Mouse (Mus musculus): ENCODE data around the gene Rpl19. TPM values are rescaled to one million over a fixed set of nuclear protein-coding genes. Genes with fewer than 3 reads are reported as not detected.

Gene Rpl19
- polyA plus RNA-seq, 1 experiment from 2014 or later, result 1,244 TPM

DNA sequence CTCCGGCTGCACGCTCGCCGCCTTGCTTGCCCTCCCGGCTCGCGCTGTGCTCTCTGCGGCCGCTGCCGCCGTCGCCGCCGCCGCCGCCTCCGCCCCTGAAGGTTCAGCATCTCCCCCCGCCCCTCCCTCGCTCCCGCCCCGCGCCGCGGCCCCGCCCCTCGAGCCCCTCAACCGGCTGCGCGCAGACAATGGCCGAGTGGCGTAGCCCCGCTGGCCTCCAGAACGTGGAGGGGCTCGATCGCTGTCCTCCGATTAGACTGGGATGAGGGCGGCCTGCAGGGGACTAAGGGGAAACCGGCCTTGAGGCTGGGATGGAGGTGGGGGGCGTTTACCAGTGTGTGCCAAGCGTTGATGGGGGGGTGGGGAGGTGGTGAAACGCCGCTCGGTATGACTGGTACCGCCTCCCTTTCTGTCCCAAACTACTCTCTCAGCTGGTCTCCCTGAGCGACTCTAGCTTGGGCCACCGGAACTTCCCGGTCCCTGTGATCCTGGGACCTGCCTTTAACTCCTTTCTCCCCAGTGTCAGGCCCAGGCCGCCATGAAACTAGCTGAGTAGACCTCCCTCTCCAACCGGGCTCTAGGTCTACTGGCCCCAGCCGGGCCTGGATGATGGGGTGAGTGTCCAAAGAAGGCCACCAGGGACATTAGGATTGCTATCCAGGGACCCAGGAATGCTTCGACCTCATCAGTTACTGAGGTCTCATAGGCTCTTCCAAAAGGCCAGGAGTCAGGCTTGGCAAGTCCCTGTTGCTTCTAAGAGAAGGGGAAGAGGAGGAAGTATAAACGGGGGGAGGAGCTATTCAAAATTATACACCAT is 3.7 kb upstream of the Rpl19 start, which contains the start of gene Cacnb1:
Cacnb1 (minus strand) TSS at position 480 of the 817 bp plus-strand sequence.
- Histone ChIP-seq H3K9ac (ENCODE audit: low read length) (peak within 1 kb of the TSS; percentile 83), H3K27me3 (ENCODE audit: control insufficient read depth, insufficient read depth, low read length) (no peaks in the 10 kb centered on the region), H3K27ac (replicated peaks; ENCODE audit: low read depth, low read length) (peak within 1 kb of the TSS; percentile 83), H3K4me1 (ENCODE audit: control insufficient read depth, insufficient read depth, low read length) (peaks cover 21% of the 10 kb centered on the region), H3K4me2 (ENCODE audit: low read depth, severe bottlenecking) (peak within 1 kb of the TSS; percentile 95), H3K9me3 (ENCODE audit: control insufficient read depth, low read length) (no peaks in the 10 kb centered on the region), H3K4me3 (ENCODE audit: low read depth, low read length) (peak within 1 kb of the TSS; percentile 84), H3K36me3 (ENCODE audit: control insufficient read depth, insufficient read depth, low read length) (no peaks in the 10 kb centered on the region)
- ATAC-seq (ENCODE audit: insufficient number of reproducible peaks, low FRiP score, low TSS enrichment, low read depth) (peak; percentile 40; the same call in 1 of the 2 replicates), DNase-seq (ENCODE audit: low spot score) (peak; percentile 85)
- under 1% methylated on average over 39 of the region's 52 CpGs for WGBS

DNA sequence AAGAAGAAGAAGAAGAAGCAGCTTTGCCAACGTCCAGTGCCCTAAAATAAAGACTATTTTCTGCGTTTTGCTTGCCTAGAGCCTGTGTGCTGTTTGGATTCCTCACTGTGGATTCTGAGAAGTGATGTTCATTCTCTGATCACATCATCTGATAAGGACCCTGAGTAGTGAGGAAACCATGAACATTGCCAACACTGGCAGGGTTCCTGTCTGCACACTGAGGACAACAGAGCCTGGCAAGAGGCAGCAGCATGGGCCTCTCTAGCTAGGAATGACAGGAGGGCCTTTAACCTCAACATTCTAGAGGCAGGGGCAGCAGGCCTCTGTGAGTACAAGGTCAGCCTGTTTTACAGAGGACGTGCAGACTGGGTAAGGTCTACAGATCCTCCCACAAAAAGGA is 2.0 kb upstream of the Rpl19 start:
- H3K27me3 ChIP-seq (ENCODE audit: control insufficient read depth, insufficient read depth, low read length), result no peaks in the 10 kb centered on the region
- no peak overlapping the region for H3K27ac ChIP-seq (replicated peaks; ENCODE audit: low read depth, low read length)
- H3K9ac ChIP-seq (ENCODE audit: low read length), result no peak overlapping the region
- ATAC-seq (ENCODE audit: insufficient number of reproducible peaks, low FRiP score, low TSS enrichment, low read depth) (no peak), DNase-seq (ENCODE audit: low spot score) (no peak)
- no peaks in the 10 kb centered on the region for H3K9me3 ChIP-seq (ENCODE audit: control insufficient read depth, low read length)
- no peak overlapping the region for H3K4me3 ChIP-seq (ENCODE audit: low read depth, low read length)
- 97% methylated on average over 3 of the region's 3 CpGs for WGBS
- H3K4me1 ChIP-seq (ENCODE audit: control insufficient read depth, insufficient read depth, low read length), result peaks cover 24% of the 10 kb centered on the region
- H3K36me3 ChIP-seq (ENCODE audit: control insufficient read depth, insufficient read depth, low read length), result peaks cover 8% of the 10 kb centered on the region; the same call in 1 of the 2 replicates
- no peak overlapping the region for H3K4me2 ChIP-seq (ENCODE audit: low read depth, severe bottlenecking)

DNA sequence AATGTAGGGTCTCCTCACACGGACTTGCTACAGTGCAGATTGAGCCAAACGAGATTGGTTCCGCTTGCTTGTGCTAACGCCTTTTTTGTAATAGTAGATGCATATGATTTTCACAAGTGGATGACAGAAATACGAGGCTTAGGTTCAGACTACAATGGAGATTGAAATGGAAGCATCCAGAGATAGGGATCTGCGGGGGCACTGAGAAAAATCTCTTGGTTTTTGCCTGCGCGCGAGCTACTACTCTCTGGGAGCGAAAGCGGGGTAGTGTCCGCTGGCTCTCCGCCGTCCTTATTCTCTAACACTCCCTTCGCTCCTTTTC is 301 bp upstream of the Rpl19 start:
- no peak for DNase-seq (ENCODE audit: low spot score)
- ATAC-seq (ENCODE audit: insufficient number of reproducible peaks, low FRiP score, low TSS enrichment, low read depth), result no peak
- peak overlapping the region; percentile 100 for H3K4me3 ChIP-seq (ENCODE audit: low read depth, low read length)
- H3K9me3 ChIP-seq (ENCODE audit: control insufficient read depth, low read length), result no peaks in the 10 kb centered on the region
- H3K4me2 ChIP-seq (ENCODE audit: low read depth, severe bottlenecking), result peak overlapping the region; percentile 87
- no peaks in the 10 kb centered on the region for H3K27me3 ChIP-seq (ENCODE audit: control insufficient read depth, insufficient read depth, low read length)
- WGBS, result 6% methylated on average over 15 of the region's 15 CpGs
- peaks cover 13% of the 10 kb centered on the region for H3K4me1 ChIP-seq (ENCODE audit: control insufficient read depth, insufficient read depth, low read length)
- peaks cover 16% of the 10 kb centered on the region for H3K36me3 ChIP-seq (ENCODE audit: control insufficient read depth, insufficient read depth, low read length)
- H3K27ac ChIP-seq (replicated peaks; ENCODE audit: low read depth, low read length), result peak overlapping the region; percentile 75
- peak overlapping the region; percentile 99 for H3K9ac ChIP-seq (ENCODE audit: low read length)

DNA sequence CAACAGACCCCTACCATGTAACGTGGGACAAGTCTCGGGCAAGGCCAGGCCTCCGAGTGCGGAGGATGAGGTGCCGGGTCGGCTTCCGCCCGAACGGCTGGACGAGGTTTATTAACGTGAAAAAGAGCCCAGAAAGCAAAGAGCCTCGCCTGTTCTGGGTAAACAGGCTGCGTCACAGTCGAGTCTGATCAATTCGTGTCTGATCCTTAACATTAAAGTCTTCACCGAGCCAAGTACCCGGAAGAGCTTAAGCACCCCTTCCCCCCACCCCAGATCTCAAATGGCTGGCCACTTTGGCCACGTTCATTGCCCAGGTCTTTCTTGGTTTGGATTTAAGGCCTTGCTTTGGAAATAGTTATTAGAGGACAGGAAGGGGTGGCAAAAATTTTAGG is 783 bp downstream of the Rpl19 start:
- Histone ChIP-seq H3K27ac (replicated peaks; ENCODE audit: low read depth, low read length) (peak overlapping the region; percentile 75), H3K4me1 (ENCODE audit: control insufficient read depth, insufficient read depth, low read length) (peaks cover 9% of the 10 kb centered on the region), H3K36me3 (ENCODE audit: control insufficient read depth, insufficient read depth, low read length) (peaks cover 16% of the 10 kb centered on the region), H3K9ac (ENCODE audit: low read length) (peak overlapping the region; percentile 99), H3K4me3 (ENCODE audit: low read depth, low read length) (peak overlapping the region; percentile 100), H3K27me3 (ENCODE audit: control insufficient read depth, insufficient read depth, low read length) (no peaks in the 10 kb centered on the region), H3K9me3 (ENCODE audit: control insufficient read depth, low read length) (no peaks in the 10 kb centered on the region), H3K4me2 (ENCODE audit: low read depth, severe bottlenecking) (peak overlapping the region; percentile 87)
- ATAC-seq (ENCODE audit: insufficient number of reproducible peaks, low FRiP score, low TSS enrichment, low read depth), result no peak
- WGBS, result under 1% methylated on average over 18 of the region's 18 CpGs
- DNase-seq (ENCODE audit: low spot score), result no peak

DNA sequence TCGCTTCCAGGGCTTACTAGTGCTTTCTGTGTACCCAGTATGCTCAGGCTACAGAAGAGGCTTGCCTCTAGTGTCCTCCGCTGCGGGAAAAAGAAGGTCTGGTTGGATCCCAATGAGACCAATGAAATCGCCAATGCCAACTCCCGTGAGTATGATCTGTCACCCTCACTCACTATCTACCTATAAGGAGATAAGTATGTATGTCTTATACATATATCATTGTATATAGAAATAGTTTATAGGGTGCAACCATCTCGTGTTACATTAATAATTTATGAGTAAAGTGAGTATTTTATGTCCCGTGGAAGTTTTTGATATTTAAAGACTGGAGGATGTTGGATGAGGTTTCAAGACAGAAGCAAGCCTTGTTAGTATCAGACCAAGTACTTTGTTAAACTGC is 1.3 kb downstream of the Rpl19 start:
- Histone ChIP-seq H3K9me3 (ENCODE audit: control insufficient read depth, low read length) (no peaks in the 10 kb centered on the region), H3K4me2 (ENCODE audit: low read depth, severe bottlenecking) (peak overlapping the region; percentile 87), H3K4me1 (ENCODE audit: control insufficient read depth, insufficient read depth, low read length) (peaks cover 9% of the 10 kb centered on the region), H3K4me3 (ENCODE audit: low read depth, low read length) (peak overlapping the region; percentile 100), H3K36me3 (ENCODE audit: control insufficient read depth, insufficient read depth, low read length) (peaks cover 16% of the 10 kb centered on the region), H3K9ac (ENCODE audit: low read length) (peak overlapping the region; percentile 99), H3K27ac (replicated peaks; ENCODE audit: low read depth, low read length) (no peak overlapping the region; the same call in 1 of the 2 replicates), H3K27me3 (ENCODE audit: control insufficient read depth, insufficient read depth, low read length) (no peaks in the 10 kb centered on the region)
- no peak for DNase-seq (ENCODE audit: low spot score)
- 22% methylated on average over 7 of the region's 7 CpGs for WGBS
- ATAC-seq (ENCODE audit: insufficient number of reproducible peaks, low FRiP score, low TSS enrichment, low read depth), result no peak

DNA sequence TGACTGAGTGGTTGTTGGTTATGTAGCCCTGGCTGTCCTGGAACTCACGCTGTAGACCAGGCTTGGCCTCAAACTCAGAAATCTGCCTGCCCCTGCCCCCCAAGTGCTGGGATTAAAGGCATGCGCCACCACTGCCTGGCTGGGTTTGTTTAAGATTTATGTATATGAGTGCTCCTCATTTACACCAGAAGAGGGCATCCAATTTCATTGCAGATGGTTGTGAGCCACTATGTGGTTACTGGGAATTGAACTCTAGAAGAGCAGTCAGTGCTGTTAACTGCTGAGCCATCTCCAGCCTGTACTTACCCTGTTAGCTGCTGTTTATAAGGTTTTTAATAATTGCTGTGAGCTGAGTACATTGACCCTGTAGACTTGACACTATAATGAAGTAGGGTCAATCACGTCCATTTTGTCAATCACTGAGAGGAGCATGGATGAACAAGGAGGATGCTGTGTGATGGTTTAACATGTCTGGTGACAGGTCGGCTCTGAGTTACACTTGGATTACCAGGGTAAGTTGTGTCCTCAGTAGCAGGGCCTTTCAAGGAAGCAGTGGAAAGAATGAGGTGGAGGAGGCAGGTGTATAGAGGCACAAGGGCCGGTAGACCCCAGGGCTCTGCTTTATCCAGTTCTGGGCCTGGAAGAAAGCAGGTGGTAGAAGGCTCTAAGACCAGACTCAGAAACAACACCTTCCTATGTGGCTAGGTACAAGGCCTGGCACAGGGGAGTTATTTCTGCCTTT is 4.4 kb downstream of the Rpl19 start:
- no peak overlapping the region for H3K9ac ChIP-seq (ENCODE audit: low read length)
- H3K4me2 ChIP-seq (ENCODE audit: low read depth, severe bottlenecking), result no peak overlapping the region
- 57% methylated on average over 5 of the region's 5 CpGs for WGBS
- H3K4me3 ChIP-seq (ENCODE audit: low read depth, low read length), result no peak overlapping the region
- peaks cover 13% of the 10 kb centered on the region for H3K4me1 ChIP-seq (ENCODE audit: control insufficient read depth, insufficient read depth, low read length)
- H3K27me3 ChIP-seq (ENCODE audit: control insufficient read depth, insufficient read depth, low read length), result 0 out of 2 replicates have a peak, but pooled peaks cover 3% of the 10 kb centered on the region
- DNase-seq (ENCODE audit: low spot score), result no peak
- H3K9me3 ChIP-seq (ENCODE audit: control insufficient read depth, low read length), result no peaks in the 10 kb centered on the region
- no peak for ATAC-seq (ENCODE audit: insufficient number of reproducible peaks, low FRiP score, low TSS enrichment, low read depth)
- H3K27ac ChIP-seq (replicated peaks; ENCODE audit: low read depth, low read length), result no peak overlapping the region
- peaks cover 16% of the 10 kb centered on the region for H3K36me3 ChIP-seq (ENCODE audit: control insufficient read depth, insufficient read depth, low read length)

DNA sequence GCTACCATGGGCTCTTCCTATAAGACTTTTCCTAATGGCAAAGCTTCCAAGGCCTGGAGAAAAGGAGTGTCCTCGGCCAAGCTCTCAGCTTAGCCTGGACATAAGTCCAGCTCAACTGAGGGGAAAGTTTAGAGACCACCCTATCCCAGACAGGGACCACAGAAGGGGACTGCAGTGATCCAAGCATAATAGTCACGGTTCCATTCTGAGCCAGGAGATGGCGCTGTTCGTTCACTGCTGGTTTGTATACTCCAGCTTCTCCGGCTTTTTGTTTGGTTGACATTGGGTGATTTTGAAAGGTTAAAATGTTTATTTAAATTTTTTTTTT is 4.9 kb downstream of the Rpl19 start:
- ATAC-seq (ENCODE audit: insufficient number of reproducible peaks, low FRiP score, low TSS enrichment, low read depth), result no peak
- WGBS, result 9% methylated on average over 5 of the region's 5 CpGs

DNA sequence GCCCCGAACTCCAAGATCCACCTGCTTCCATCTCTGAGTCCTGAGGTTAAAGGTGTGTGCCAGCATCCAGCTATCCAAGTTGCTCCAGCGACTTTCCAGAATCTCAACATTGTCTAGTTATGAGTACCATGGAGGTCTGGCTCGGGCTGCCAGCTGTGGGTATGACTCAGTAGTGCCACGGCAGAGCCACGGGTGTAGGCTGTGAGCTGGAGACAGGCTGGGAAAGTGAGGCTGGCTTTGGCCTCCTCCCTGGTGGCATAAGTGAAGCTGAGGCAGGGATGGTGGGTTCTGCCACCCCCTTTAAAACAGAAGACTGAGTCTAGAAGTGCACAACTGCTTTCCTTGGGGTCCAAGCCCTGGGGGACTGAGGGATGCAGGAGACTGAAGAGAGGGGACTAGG is 7.6 kb downstream of the Rpl19 start:
- DNase-seq (ENCODE audit: low spot score), result no peak
- Histone ChIP-seq H3K27me3 (ENCODE audit: control insufficient read depth, insufficient read depth, low read length) (peaks cover 16% of the 10 kb centered on the region), H3K4me3 (ENCODE audit: low read depth, low read length) (no peak overlapping the region), H3K4me2 (ENCODE audit: low read depth, severe bottlenecking) (no peak overlapping the region), H3K4me1 (ENCODE audit: control insufficient read depth, insufficient read depth, low read length) (peaks cover 6% of the 10 kb centered on the region), H3K36me3 (ENCODE audit: control insufficient read depth, insufficient read depth, low read length) (peaks cover 13% of the 10 kb centered on the region), H3K9ac (ENCODE audit: low read length) (no peak overlapping the region), H3K9me3 (ENCODE audit: control insufficient read depth, low read length) (no peaks in the 10 kb centered on the region), H3K27ac (replicated peaks; ENCODE audit: low read depth, low read length) (no peak overlapping the region)
- 77% methylated on average over 5 of the region's 5 CpGs for WGBS
- ATAC-seq (ENCODE audit: insufficient number of reproducible peaks, low FRiP score, low TSS enrichment, low read depth), result no peak

More for the DNA sequence above, 4.9 kb downstream of the Rpl19 start:
- no peaks in the 10 kb centered on the region for H3K9me3 ChIP-seq (ENCODE audit: control insufficient read depth, low read length)
- peak; percentile 91 for DNase-seq (ENCODE audit: low spot score)
- peaks cover 10% of the 10 kb centered on the region for H3K4me1 ChIP-seq (ENCODE audit: control insufficient read depth, insufficient read depth, low read length)
- no peak overlapping the region for H3K4me2 ChIP-seq (ENCODE audit: low read depth, severe bottlenecking)
- 0 out of 2 replicates have a peak, but pooled peaks cover 3% of the 10 kb centered on the region for H3K27me3 ChIP-seq (ENCODE audit: control insufficient read depth, insufficient read depth, low read length)
- H3K27ac ChIP-seq (replicated peaks; ENCODE audit: low read depth, low read length), result no peak overlapping the region
- peaks cover 16% of the 10 kb centered on the region for H3K36me3 ChIP-seq (ENCODE audit: control insufficient read depth, insufficient read depth, low read length)
- H3K9ac ChIP-seq (ENCODE audit: low read length), result no peak overlapping the region
- H3K4me3 ChIP-seq (ENCODE audit: low read depth, low read length), result no peak overlapping the region

All from limb, embryonic 11.5 days (tissue).